Mouse (Mus musculus): ENCODE data around the gene Msh3. TPM values are rescaled to one million over a fixed set of nuclear protein-coding genes. Genes with fewer than 3 reads are reported as not detected.

The Msh3 gene
- total and polyA plus RNA-seq, 2 experiments from 2014 or later: 18.6 to 19.7 TPM

GRCm38 (mm10) chr13:92356376-92356775 lies 1.6 kb upstream of the Msh3 start:
- no peaks in the 10 kb centered on the region for H3K4me1 ChIP-seq (ENCODE audit: insufficient read depth, low read length)
- no peak overlapping the region for H3K27ac ChIP-seq (ENCODE audit: low read depth, low read length)
- no peaks in the 10 kb centered on the region for H3K9me3 ChIP-seq (ENCODE audit: low read length)
- 72% methylated on average over 7 of the region's 7 CpGs for WGBS
- ATAC-seq (ENCODE audit: low FRiP score): no peak
- H3K4me2 ChIP-seq (ENCODE audit: low read depth, low read length, poor library complexity, severe bottlenecking): no peak overlapping the region
- DNase-seq (ENCODE audit: low spot score): no peak
- no peak overlapping the region for H3K9ac ChIP-seq (replicated peaks; ENCODE audit: low read length, poor library complexity, severe bottlenecking)
- no peaks in the 10 kb centered on the region for H3K27me3 ChIP-seq (ENCODE audit: insufficient read depth, low read length)
- no peak for TF ChIP-seq CTCF (IDR thresholded peaks at IDR 0.05)
- H3K36me3 ChIP-seq (ENCODE audit: insufficient read depth, low read length): no peaks in the 10 kb centered on the region
- H3K4me3 ChIP-seq (ENCODE audit: low read depth, low read length): no peak overlapping the region

DNA sequence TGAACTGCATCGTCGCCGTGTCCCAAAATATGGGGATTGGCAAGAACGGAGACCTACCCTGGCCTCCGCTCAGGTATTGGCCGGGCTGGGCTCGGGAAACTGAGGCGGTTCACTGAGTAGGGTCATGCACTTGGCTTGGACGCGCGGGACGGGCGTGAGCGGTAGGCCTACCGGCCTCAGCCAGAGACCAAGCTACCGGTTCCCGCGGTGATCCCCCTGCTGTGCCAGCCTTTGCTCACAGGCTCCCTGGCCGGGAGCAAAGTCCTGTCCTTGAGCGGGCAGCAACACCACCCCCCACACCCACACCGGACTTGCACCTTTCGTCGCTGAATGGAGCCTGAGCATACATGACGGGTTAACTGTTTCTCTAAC lies 455 bp upstream of the Msh3 start:
- Histone ChIP-seq H3K9me3 (ENCODE audit: low read length) (no peaks in the 10 kb centered on the region), H3K9ac (replicated peaks; ENCODE audit: low read length, poor library complexity, severe bottlenecking) (peak overlapping the region; percentile 20; the same call in 1 of the 2 replicates), H3K36me3 (ENCODE audit: insufficient read depth, low read length) (no peaks in the 10 kb centered on the region), H3K27me3 (ENCODE audit: insufficient read depth, low read length) (no peaks in the 10 kb centered on the region), H3K4me1 (ENCODE audit: insufficient read depth, low read length) (no peaks in the 10 kb centered on the region), H3K27ac (ENCODE audit: low read depth, low read length) (no peak overlapping the region), H3K4me3 (ENCODE audit: low read depth, low read length) (peak overlapping the region; percentile 67), H3K4me2 (ENCODE audit: low read depth, low read length, poor library complexity, severe bottlenecking) (peak overlapping the region; percentile 91)
- TF ChIP-seq CTCF (IDR thresholded peaks at IDR 0.05): no peak
- DNase-seq (ENCODE audit: low spot score) (no peak), ATAC-seq (ENCODE audit: low FRiP score) (peak; percentile 29)
- under 1% methylated on average over 24 of the region's 24 CpGs for WGBS

DNA sequence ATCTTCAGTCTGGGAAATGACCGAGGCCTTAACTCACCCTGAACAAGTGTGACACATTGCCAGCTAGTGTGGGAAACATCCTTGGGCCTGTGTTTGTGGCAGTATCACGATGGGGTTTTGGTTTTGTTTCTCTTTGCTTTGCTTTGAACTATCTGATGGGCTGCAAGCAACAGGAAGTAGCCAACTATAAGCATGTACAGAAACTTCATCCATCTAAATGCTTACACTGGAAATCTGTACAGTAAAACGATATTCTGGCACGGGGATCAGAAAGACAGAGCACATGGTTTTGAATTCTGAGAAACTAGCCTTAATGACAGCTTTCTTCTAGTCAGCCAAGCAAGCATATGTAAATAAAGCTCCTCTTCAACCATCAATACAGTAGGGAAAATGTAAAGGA lies 847 bp downstream of the Msh3 start:
- 0 out of 2 replicates have a peak overlapping the region, but pooled peaks have one; percentile 73 for H3K9ac ChIP-seq (replicated peaks; ENCODE audit: low read length, poor library complexity, severe bottlenecking)
- no peaks in the 10 kb centered on the region for H3K27me3 ChIP-seq (ENCODE audit: insufficient read depth, low read length)
- TF ChIP-seq CTCF (IDR thresholded peaks at IDR 0.05): no peak
- no peaks in the 10 kb centered on the region for H3K4me1 ChIP-seq (ENCODE audit: insufficient read depth, low read length)
- DNase-seq (ENCODE audit: low spot score) (peak; percentile 6), ATAC-seq (ENCODE audit: low FRiP score) (no peak)
- no peaks in the 10 kb centered on the region for H3K9me3 ChIP-seq (ENCODE audit: low read length)
- WGBS: 15% methylated on average over 4 of the region's 4 CpGs
- H3K4me3 ChIP-seq (ENCODE audit: low read depth, low read length): peak overlapping the region; percentile 67
- H3K27ac ChIP-seq (ENCODE audit: low read depth, low read length): peak overlapping the region; percentile 38; the same call in 1 of the 2 replicates
- no peaks in the 10 kb centered on the region for H3K36me3 ChIP-seq (ENCODE audit: insufficient read depth, low read length)
- H3K4me2 ChIP-seq (ENCODE audit: low read depth, low read length, poor library complexity, severe bottlenecking): peak overlapping the region; percentile 91

DNA sequence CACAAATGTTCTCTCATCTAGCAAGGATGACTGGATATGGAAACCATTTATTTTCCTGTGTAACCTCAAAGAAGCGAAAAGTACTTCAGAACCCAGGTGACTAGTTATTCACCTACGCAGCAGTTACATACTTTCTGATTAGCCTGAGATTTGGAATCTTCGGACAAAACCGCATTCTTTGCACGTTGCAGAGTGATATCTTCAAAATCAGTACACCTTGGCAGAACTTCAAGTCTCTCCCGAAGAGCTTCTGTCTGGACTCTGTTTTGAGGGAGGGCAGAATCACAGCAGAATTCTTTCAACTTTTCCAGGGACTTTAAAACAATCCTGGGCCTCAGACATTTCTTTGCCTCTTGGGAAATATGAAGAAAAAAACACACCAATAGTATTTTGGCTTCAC lies 3.7 kb downstream of the Msh3 start:
- no peak for TF ChIP-seq CTCF (IDR thresholded peaks at IDR 0.05)
- Histone ChIP-seq H3K4me3 (ENCODE audit: low read depth, low read length) (no peak overlapping the region), H3K36me3 (ENCODE audit: insufficient read depth, low read length) (peaks cover 4% of the 10 kb centered on the region; the same call in 1 of the 2 replicates), H3K9ac (replicated peaks; ENCODE audit: low read length, poor library complexity, severe bottlenecking) (no peak overlapping the region), H3K9me3 (ENCODE audit: low read length) (no peaks in the 10 kb centered on the region), H3K27ac (ENCODE audit: low read depth, low read length) (no peak overlapping the region), H3K4me1 (ENCODE audit: insufficient read depth, low read length) (no peaks in the 10 kb centered on the region), H3K27me3 (ENCODE audit: insufficient read depth, low read length) (no peaks in the 10 kb centered on the region), H3K4me2 (ENCODE audit: low read depth, low read length, poor library complexity, severe bottlenecking) (no peak overlapping the region)
- 95% methylated on average over 6 of the region's 6 CpGs for WGBS
- DNase-seq (ENCODE audit: low spot score): no peak
- no peak for ATAC-seq (ENCODE audit: low FRiP score)

- Histone ChIP-seq H3K27ac (ENCODE audit: low read depth, low read length) (no peak overlapping the region), H3K27me3 (ENCODE audit: insufficient read depth, low read length) (no peaks in the 10 kb centered on the region), H3K9me3 (ENCODE audit: low read length) (no peaks in the 10 kb centered on the region), H3K36me3 (ENCODE audit: insufficient read depth, low read length) (peaks cover 12% of the 10 kb centered on the region; the same call in 1 of the 2 replicates), H3K4me2 (ENCODE audit: low read depth, low read length, poor library complexity, severe bottlenecking) (no peak overlapping the region), H3K4me1 (ENCODE audit: insufficient read depth, low read length) (no peaks in the 10 kb centered on the region), H3K4me3 (ENCODE audit: low read depth, low read length) (no peak overlapping the region), H3K9ac (replicated peaks; ENCODE audit: low read length, poor library complexity, severe bottlenecking) (no peak overlapping the region)
- DNase-seq (ENCODE audit: low spot score): no peak
- TF ChIP-seq CTCF (IDR thresholded peaks at IDR 0.05): no peak
- 83% methylated on average over 5 of the region's 5 CpGs for WGBS
- no peak for ATAC-seq (ENCODE audit: low FRiP score)
Measured at GRCm38 (mm10) chr13:92346338-92346737, 8.5 kb downstream of the Msh3 start.

- Histone ChIP-seq H3K36me3 (ENCODE audit: insufficient read depth, low read length) (peaks cover 12% of the 10 kb centered on the region; the same call in 1 of the 2 replicates), H3K9me3 (ENCODE audit: low read length) (no peaks in the 10 kb centered on the region), H3K4me2 (ENCODE audit: low read depth, low read length, poor library complexity, severe bottlenecking) (no peak overlapping the region), H3K9ac (replicated peaks; ENCODE audit: low read length, poor library complexity, severe bottlenecking) (no peak overlapping the region), H3K4me3 (ENCODE audit: low read depth, low read length) (no peak overlapping the region), H3K27ac (ENCODE audit: low read depth, low read length) (no peak overlapping the region), H3K4me1 (ENCODE audit: insufficient read depth, low read length) (no peaks in the 10 kb centered on the region), H3K27me3 (ENCODE audit: insufficient read depth, low read length) (no peaks in the 10 kb centered on the region)
- no peak for ATAC-seq (ENCODE audit: low FRiP score)
- 90% methylated on average over 8 of the region's 8 CpGs for WGBS
- DNase-seq (ENCODE audit: low spot score): no peak
- TF ChIP-seq CTCF (IDR thresholded peaks at IDR 0.05): no peak
Measured at GRCm38 (mm10) chr13:92344033-92344432, 10.8 kb downstream of the Msh3 start.
